Mouse (Mus musculus) megakaryocyte progenitor cell, adult 5-6 weeks (primary cell): ENCODE results near the gene Foxa2. TPM values are rescaled to one million over a fixed set of nuclear protein-coding genes. Genes with fewer than 3 reads are reported as not detected.

Experiments
- ATAC-seq: replicated peaks from 2 replicates; pipeline ENCODE4 v1.8.0; 2016; ENCODE audit warnings: mild to moderate bottlenecking, moderate TSS enrichment, inconsistent platforms; ENCODE audit not compliant: poor library complexity
- total RNA-seq, 2 experiments: library from RNA; stranded (forward) in 1 of 2; stranded (reverse) in 1 of 2; fragments of 157-497, 149-512 nt in 1 of 2; fragments of 200-1000 nt in 1 of 2; gene quantifications; 2 replicates each; pipeline versions ENCODE4 v1.2.3 to v1.2.4; 2015 to 2017

Gene Foxa2
- total RNA-seq, 2 experiments from 2014 or later: not detected

DNA sequence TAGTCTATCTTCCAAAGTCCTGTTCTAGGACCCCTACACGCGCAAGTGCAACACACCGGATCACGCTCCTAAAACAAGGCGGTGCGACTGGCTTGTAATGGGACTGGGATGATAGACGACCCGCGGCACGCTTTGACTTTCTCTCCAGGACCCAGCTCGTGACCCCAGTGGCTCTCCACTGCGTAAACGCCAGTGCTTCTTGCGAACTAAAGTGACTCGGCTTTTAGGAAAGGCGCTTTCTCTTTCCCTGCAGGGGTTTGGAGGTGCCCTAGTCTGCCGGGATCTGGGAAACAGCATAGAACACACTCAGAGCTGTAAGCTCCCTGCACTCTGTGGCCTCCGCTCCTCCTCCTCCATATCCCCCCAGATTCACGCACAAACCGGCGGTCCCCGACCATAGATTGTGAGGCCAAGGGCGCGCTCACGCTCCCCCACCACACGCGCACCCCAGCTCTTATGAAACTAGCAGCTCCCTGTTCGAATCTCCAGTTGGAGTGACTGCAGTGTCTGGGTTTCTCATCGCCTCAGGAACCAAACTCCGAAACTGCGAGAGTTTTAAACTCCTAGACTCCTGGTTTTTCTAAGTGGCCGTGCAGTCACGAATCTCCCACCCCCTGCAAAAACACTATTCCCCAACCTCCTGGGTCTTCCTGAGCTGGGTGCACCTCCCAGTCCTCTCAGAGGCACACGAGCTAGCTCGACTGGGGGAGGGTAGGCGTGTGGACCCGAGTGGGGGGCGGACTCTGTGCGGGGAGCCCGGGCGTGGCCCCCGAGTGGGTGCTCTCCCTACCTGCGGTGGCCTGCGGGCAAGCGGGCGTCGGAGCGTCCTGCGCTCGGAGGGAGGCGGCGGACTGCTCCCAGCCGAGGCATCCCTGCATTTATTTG is 7.2 kb downstream of the Foxa2 start:
- ATAC-seq: no peak

GRCm38 (mm10) chr2:148038366-148039310 is 8.1 kb downstream of the Foxa2 start:
- ATAC-seq: no peak

DNA sequence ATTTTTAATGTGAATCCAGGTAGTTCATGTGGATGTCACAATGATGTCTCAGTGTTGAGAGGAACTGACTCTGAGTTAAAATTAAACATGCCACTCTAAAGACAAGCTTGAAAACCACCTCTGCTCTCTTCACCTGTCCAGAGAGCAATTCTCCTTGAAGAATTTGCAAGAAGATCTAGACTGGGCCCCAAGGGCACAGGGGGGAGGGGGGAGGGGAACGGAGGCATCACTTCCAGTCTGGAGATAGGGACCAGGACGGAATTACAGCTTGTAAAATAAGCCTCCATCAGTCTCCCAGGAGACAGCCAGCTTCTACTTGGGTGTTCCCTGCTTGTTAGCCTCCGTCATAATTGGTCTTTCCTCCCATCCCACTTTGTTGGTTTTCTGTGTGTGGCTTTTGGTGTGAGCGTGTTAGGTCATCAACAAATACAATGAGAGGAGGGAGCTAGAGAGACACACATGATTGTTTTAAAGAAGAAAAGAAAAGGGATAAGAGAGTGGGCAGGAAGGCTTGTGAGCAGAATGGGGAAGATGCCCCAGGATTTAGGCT is 10.1 kb downstream of the Foxa2 start:
- no peak for ATAC-seq

DNA sequence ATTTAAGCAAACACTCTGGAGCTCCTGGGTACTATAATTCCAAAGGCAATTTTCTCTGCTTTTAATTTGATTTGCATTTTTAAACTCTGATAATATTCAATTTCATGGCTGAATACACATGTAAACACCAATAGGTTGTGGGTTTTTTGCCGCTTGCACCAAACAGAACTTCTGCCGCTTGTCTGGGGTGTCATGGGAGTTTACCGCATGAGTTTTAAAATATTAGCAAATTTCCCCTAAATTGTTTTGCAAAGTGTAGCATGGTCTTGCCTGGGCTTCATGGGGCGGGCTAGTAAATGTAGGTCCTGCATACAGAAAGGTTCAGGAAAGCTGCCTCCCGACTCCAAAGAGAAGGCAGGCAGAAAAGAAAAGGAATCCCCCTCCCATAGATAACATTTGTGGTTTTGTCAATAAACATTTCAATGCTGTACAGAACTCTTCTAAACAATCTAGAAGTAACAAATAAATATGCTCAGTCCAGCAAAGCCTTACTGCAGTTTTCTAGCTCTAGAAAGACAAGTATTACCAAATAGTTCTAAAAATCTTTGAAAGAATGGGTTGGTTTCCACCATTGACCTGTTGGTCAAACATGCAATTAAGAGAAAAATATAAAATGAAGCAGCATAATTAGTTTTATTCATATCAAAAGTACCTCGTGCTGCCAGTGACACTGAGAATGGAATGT is 15.6 kb downstream of the Foxa2 start:
- ATAC-seq: no peak

GRCm38 (mm10) chr2:148030613-148030935 is 16.2 kb downstream of the Foxa2 start:
- ATAC-seq: no peak

DNA sequence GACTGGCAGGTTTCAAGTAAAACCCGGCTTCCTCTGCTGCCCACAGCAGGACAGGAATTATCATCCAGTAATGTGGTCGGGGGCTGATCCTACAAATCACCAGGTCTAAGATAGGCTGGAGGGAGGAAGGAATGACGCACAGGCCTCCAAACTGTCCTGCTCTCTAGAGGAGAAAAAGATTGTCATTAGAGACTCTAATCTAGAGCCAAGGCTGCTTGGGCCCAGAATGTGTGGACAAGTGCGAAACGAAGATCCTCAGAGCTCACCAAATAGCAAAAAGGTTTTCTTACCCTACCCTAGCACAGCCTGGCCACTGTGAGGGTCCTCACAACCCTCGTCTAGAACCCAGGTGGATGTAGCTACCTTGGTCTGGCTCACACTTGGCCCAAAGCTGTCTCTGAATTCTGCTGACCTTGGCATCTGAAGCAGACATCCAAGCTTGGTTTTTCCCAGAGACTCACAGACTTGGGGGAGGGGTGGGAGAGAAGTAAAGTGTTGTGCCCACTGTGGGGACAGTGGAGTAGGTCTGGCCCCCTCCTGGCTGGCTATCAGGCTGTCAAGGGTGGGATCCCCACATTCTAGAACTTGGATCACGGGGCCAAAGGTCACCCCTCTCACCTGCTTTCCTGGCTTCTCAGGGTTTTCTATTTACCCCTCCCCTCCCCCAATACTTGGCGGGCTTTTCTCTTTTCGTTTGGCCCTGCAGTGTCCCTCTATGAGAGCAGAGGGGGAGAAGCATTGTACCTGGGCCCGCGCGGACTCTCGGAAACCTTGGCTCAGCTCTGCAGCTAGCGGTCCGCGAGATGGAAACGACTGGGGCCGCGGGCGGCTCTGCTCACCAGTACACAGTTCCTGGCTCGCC is 16.8 kb downstream of the Foxa2 start:
- ATAC-seq: no peak

GRCm38 (mm10) chr2:148029050-148029608 is 17.6 kb downstream of the Foxa2 start:
- ATAC-seq: no peak

- ATAC-seq: no peak
Measured at GRCm38 (mm10) chr2:148026366-148026765, 20.4 kb downstream of the Foxa2 start.

DNA sequence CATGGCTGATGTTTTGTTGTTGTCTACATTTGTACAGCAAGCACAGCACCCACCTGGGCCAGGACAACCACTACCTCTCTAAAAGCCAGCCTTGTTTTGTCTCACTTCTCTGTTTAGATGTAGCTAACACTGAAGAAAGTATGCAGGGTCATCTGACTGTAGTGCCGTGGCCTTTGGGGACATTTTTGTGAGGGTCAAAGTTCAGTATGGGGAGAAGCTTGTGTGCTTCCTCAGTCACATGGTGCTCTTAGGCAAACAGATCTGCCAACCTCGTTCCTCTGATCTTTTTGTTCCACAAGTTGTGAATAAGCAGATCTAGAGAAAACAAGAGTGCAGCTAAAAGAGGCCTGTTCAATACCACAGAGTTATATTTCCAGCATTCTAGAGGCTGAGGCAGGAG is 21.3 kb downstream of the Foxa2 start:
- no peak for ATAC-seq

GRCm38 (mm10) chr2:148024268-148024935 is 22.4 kb downstream of the Foxa2 start:
- no peak for ATAC-seq

DNA sequence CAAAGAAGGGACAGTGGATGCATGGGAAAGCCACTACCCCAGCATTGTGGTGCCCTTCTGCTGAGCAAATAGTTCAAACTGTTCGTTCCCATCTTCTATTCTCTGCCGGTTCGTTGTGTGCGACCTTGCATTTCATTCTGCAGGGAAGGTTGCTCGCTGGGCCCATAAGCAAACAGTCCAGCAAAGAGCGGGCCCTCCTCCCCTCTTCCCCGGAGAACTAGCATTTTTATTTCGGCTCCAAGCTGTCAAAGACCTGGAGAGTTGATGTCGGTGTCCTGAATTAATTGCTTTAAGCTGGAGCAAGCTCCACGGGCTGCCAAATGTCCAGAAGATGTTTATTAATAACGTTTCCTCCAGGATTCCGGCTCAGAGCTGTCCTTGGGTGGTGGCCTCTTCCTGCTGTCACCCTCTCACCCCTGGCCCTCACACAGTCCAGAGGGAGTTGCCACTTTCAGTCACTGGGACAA is 23.4 kb downstream of the Foxa2 start:
- ATAC-seq: no peak

GRCm38 (mm10) chr2:148021919-148022570 is 24.7 kb downstream of the Foxa2 start:
- ATAC-seq: no peak

DNA sequence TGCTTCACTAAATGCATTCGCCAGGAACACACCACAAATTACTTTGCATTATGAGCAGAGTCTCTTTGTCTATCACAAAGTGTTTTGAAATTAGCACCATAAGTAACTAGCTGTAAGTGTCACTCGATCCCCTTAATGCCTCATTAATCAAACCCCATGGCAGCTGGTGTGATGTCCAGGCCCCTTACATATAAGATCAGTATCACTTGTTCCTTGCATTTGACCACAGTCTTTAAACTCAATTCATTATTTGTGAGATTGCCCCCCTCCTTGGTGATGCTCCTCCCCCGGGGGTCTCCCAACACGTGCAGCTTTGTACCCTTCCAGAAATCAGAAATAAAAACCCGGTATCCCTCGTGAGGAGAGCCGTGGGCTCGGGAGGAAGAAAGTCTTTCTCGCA is 25.8 kb downstream of the Foxa2 start:
- no peak for ATAC-seq

DNA sequence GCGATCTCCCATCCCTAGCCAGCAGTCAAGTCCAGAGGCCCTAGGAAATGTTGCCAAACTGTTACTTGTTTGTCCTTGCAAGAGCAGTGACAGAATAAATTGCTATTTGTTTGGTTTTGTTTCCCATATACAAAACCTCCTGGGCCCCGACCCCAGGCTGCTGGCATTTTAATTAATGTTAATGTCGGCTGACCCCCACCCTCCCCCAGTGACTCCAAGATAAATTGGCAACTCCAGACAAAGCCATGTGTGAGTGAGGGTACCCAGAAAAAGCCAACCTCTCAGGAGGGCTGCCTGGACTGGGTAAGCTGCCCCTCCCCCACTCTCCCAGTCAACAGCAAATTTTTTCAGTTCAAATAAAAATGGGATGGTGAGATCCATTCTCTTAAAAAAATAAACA is 26.6 kb downstream of the Foxa2 start:
- ATAC-seq: no peak

GRCm38 (mm10) chr2:148017782-148018690 is 28.7 kb downstream of the Foxa2 start:
- no peak for ATAC-seq

DNA sequence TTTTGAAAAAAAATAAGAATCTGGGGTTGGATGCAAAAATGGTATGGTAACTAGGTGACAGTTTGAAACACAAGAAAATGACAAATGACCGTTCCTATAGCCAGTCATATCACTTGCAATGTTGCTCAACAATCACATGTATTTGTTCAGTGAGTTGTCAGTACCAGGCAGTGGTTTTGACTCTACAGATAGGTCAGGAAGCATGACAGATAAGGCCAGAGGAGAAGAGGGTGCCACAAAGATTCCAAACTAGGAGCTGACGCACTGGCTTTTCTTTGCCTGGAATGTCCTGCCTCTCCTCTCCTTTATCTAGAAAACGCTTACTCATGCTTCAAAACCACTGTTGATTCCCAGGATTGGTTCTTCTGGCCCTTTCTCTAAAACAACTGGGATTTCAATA is 33.4 kb downstream of the Foxa2 start:
- ATAC-seq: no peak

GRCm38 (mm10) chr2:148009049-148009448 is 37.7 kb downstream of the Foxa2 start:
- ATAC-seq: no peak
